Mouse (Mus musculus): ENCODE data around the gene Gm10377.

Gm10377 gene

GRCm38 (mm10) chr14:42797887-42798286 lies at the start of gene Gm10377:
TSS of gene Gm10377 (minus strand) at chr14:42797987.
- in situ Hi-C loops (cut with MboI, MseI) = loop anchor here (10.0 kb wide), 3 partner anchors 613 to 1313 kb away; partner anchors contain the start of genes Gm3486 (in 1 of the 2) and Gm3676 (in 1 of the 2)

- in situ Hi-C loops (cut with MboI, MseI) = loop anchor here (10.0 to 25.0 kb wide), 4 partner anchors 216 to 1031 kb away; partner anchors contain the start of genes Gm17027 (in 1 of the 2) and Gm8082 (in 1 of the 2)
These were observed 29.1 kb downstream of the Gm10377 start, which contains the start of gene Gm3015 for GRCm38 (mm10) chr14:42768721-42769120. TSS of gene Gm3015 (minus strand) at chr14:42768821.

All from T-helper 17 cell (primary cell).